Comparison of ENCODE assay signal across 1 mouse cellular context in the genomic region with DNA sequence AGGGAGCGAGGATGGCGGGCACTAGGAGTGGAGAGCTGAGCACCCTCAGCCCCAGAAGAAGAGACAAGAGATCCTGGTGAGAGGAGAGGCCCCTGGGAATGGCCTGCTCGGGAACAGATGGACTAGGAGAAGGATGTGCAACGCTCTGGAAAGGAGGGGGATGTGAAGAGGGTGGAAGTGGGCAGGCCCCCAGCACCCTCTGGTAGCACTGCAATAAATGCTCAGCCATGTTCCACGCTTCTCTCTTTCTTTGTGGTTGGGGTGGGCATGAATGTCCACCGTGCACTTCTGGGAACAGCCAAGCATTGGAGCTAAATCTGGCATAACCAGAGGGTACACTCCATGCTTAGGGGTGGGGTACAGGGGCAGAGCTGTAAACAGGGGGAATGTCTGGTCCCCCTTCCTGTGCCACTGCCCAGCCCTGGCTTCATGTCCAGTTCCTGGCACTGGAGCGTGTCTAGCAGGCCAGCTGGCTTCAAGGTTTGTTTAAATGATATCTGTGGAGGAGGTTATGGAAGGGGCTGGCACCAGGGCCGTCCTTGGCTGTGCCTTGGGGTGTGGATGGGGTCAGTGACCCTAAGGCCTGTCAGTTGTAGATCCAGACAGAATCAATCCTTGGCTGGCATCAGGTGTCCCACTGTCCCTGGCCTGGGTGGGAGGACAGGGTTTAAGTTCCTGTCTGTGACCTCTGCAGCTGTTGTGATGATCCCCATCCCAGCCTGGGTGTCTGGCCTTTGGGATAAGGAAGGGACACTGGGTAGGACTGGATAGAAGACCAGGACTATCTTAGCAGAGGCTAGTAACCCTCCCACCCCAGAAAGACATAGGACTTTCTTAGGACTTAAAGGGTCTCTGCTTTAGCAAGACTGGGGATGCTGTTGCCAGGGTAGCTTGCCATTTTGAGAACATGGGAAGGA.
TF ChIP-seq lines count a peak whose summit lies in the region.

No protein-coding gene starts in this region.

TF ChIP-seq in myocyte, 11 proteins besides CTCF, POLR2A, EP300 and RAD21:
- TF ChIP-seq MYOD1 (IDR thresholded peaks at IDR 0.05; ENCODE audit: control insufficient read depth in 1 of 3, insufficient read length in 2 of 3, low read depth in 2 of 3) (peak in 1 of 3 experiments; percentile 78), MYOG (IDR thresholded peaks at IDR 0.05; ENCODE audit: control insufficient read depth in 1 of 3, insufficient read depth in 1 of 3, insufficient read length in 2 of 3, low read depth in 2 of 3) (peak in 2 of 3 experiments; percentile 40 to 64), POLR2AphosphoS2 (IDR thresholded peaks at IDR 0.05; ENCODE audit: insufficient read length, low read depth) (peak; percentile 36), E2F4 (IDR thresholded peaks at IDR 0.05; ENCODE audit: insufficient read depth) (no peak), CEBPB (IDR thresholded peaks at IDR 0.05; ENCODE audit: insufficient read depth, poor library complexity, severe bottlenecking) (no peak), TCF3 (IDR thresholded peaks at IDR 0.05; ENCODE audit: insufficient read length, low read depth) (no peak), MAX (IDR thresholded peaks at IDR 0.05; ENCODE audit: low read depth) (no peak), REST (IDR thresholded peaks at IDR 0.05; ENCODE audit: insufficient read depth, insufficient read length) (no peak), USF1 (IDR thresholded peaks at IDR 0.05; ENCODE audit: low read depth) (no peak)
